Mouse (Mus musculus): ENCODE results near the gene Ankrd33. TPM values are rescaled to one million over a fixed set of nuclear protein-coding genes. Genes with fewer than 3 reads are reported as not detected.

Gene Ankrd33
- not detected for total RNA-seq (2023)

DNA sequence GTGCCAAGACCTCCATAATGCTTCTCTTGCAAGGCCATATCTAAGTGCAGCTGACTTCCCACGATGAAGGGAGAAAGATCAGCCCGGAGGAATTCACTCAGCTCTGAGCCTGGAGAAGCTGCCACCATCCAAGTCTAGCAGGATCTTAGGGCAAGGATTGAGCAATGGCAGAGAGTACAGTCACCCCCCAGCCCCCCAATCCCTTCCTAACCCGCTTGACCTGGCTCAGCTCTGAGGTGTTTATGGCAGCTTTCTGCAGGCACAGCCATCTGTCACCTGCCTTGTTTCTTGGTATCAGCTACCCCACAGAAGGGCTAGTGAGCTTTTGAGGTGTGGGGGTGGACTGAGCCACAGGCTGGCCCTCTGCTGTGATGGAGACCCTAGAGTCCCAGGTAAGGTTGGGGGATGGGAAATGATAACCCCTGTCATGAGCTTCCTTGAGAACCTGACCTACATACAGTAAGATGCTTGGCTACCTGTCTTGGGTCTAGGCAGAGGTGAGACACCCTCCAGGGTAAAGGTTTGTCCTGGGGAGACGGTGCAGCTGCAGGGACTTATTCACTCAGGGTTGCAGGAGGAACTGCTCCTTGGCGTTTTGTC, at the start of gene Ankrd33:
Gene Ankrd33 (plus strand): TSS at position 245 of the 600 bp plus-strand sequence.

DNA sequence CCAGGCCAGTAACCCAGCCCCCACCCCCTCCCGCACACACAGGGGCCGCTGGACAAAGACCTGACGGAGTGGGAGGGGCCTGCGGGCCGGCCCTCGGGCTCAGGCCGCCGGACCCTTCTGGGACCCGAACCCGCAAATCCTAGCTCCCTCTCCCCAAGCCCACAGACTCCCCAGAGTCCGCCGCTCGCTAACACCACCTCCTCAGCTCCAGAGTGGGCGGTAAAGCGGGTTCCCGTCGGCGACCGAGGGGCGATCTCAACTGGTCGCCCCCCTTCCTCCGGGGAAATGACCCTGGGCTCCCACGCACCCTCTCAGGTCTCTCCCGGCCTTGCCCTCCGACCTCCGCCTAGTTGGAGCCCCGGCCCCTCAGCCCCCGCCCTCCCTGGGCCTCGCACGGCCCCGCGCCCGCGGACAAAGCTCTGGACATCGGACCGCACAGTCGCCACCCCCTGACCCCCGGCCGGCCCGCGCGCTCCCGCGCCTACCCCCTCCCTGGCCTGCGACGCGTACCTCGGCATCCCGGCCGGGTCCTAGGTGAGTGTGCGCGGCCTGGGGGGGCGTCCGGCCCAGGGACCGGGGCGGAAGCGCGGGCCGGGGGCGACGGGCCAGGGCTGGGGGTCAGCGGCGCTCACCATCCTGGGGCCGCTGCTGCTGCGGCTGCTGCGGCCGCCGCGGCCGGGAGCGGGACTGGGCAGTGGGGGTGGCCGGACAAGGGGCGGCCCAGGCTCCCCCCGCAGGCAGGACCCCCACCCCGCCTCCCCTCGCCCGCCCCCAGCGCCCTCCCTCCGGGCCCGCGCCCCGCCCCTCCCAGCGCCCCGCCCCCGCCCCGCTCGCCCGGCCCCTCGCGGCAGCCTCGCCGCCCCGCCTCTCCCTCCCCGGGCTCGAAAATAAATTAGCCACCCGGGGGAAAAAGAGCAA, 37.5 kb upstream of the Ankrd33 start, which contains the start of gene Fignl2:
Gene Fignl2 (minus strand): TSS at position 755 of the 918 bp plus-strand sequence.

DNA sequence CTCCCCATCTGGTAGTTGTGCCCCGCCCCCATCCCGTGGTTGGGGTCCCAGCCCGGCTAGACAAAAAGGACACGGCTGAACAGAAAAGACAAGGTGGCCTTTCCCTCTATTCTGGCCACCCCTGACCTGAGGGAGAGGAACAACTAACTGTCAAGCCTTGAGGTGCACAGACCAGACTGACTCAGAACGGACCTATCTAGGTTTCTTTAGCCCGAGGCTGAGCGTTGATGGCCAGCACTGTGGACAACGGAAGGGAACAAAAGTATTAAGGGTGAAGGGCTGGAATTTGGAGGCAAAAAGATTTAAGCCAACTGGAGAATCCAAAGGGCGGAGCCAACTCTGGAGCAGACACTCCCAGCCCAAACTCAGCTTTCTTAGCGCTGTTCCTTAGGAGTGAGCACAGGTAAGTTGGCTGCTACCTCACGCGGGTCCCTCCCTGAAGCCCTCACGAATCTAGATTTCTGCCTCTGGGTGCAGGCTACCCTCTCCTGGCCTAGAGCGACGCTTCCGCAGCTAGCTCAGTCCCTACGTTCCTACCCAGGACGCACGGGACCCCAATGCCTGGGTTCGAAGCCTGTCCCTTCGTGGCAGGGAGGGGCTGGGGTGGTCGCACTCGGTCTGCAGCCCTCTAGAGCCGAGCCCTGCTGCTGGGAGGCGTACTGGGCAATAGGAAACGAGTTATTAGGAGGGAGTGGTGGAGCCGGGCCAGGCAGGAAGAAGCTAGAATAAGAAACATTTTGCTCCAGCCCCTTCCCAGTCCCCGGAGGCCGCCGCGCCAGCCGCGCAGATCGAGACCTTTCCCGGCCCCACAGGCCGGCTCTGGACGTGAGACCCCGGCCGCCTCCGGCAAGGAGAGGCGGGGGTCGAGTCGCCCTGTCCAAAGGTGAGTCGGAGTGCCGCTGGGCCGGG, 12.9 kb downstream of the Ankrd33 start, which contains the start of gene Acvrl1:
Gene Acvrl1 (plus strand): TSS at position 342 of the 909 bp plus-strand sequence.

Other genes starting within 250 kb of the Ankrd33 start
- not detected for gene Scn8a, start 245.9 kb upstream of the Ankrd33 start, total RNA-seq (2023)
- gene Gm47841, start 68.4 kb upstream of the Ankrd33 start, total RNA-seq (2023) = not detected
- gene Fignl2, start 37.2 kb upstream of the Ankrd33 start, total RNA-seq (2023) = under 1 TPM; 0.15 to 0.18 TPM
- 10 to 100 TPM; 41.9 to 51.5 TPM for gene Acvrl1, start 12.8 kb downstream of the Ankrd33 start, total RNA-seq (2023)
- 10 to 100 TPM; 14.9 to 18.6 TPM for gene Acvr1b, start 58.3 kb downstream of the Ankrd33 start, total RNA-seq (2023)
- gene Grasp, start 108.4 kb downstream of the Ankrd33 start, total RNA-seq (2023) = 1 to 10 TPM; 1.2 to 1.7 TPM
- 100 to 1,000 TPM; 140 to 280 TPM for gene Nr4a1, start 138.5 kb downstream of the Ankrd33 start, total RNA-seq (2023)
- gene Atg101, start 168.5 kb downstream of the Ankrd33 start, total RNA-seq (2023) = 10 to 100 TPM; 49.4 to 56.3 TPM
- gene 6030408B16Rik, start 177.5 kb downstream of the Ankrd33 start, total RNA-seq (2023) = under 1 TPM; 0.24 to 0.26 TPM

Measured in neutrophil, adult 83 days (primary cell).